ENCODE assay signal across 13 mouse cellular contexts in the genomic region with DNA sequence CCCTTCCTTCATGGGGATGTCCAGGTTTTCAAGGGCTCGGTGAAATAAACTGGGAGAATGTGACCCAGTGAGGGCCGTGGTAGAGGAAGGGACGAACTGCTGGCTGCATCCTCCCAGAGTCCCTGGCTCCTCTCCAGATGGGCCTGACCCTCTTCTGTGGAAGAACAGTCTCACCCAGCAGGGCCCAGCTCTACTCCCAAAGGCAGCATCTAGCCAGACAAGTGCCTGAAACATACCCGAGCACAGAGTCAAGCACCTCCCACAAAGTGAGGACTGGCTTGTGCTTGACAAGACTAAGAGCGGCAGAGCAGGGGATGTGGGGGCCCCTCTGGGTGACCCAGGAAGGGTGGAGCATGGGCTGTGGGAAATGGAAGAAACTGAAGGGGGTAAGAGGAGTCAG. TPM values are rescaled to one million over a fixed set of nuclear protein-coding genes. Genes with fewer than 3 reads are reported as not detected.
DNase-seq lines count a peak whose midpoint lies in the region; ATAC-seq and TF ChIP-seq lines count a peak whose summit lies in the region.
"Had no signal": no experiment of that assay in that cellular context is flagged by ENCODE, and none has a peak within 500 bp of the region (broad histone marks: within the 10 kb centered on the region; RNA-seq: fewer than 3 reads in every experiment).

No protein-coding gene starts in this region.

- WGBS in stomach, embryonic 15.5 days: 33% methylated on average over 5 of the region's 5 CpGs
- WGBS in stomach, postnatal 0 days: 34% methylated on average over 5 of the region's 5 CpGs
- 78% methylated on average over 5 of the region's 5 CpGs for WGBS in thymus, adult 2 months

- peak; percentile 28; the same call in 1 of the 2 replicates for ATAC-seq in stomach, embryonic 15.5 days (ENCODE audit: insufficient read depth, low FRiP score, low read depth)
- no peak for ATAC-seq in stomach, postnatal 0 days (ENCODE audit: low FRiP score, low TSS enrichment)
- ATAC-seq: forebrain, embryonic 15.5 days had no signal

- no peak overlapping the region for H3K4me2 ChIP-seq in stomach, embryonic 15.5 days
- H3K4me2 ChIP-seq in stomach, postnatal 0 days (replicated peaks; ENCODE audit: low read depth): no peak overlapping the region
- H3K4me2 ChIP-seq: forebrain, embryonic 15.5 days; liver, embryonic 15.5 days had no signal

- TF ChIP-seq EP300 in stomach, postnatal 0 days (optimal IDR thresholded peaks at IDR 0.05): no peak

- no peak overlapping the region for H3K27ac ChIP-seq in stomach, embryonic 15.5 days
- H3K27ac ChIP-seq in stomach, postnatal 0 days (replicated peaks): no peak overlapping the region; the same call in 1 of the 2 replicates
- no peak overlapping the region for H3K27ac ChIP-seq in thymus, adult 2 months (ENCODE audit: control insufficient read depth, insufficient read depth, low read length)
- H3K27ac ChIP-seq: forebrain, embryonic 15.5 days; liver, embryonic 15.5 days had no signal

- no peak for TF ChIP-seq POLR2A in thymus, adult 2 months (IDR thresholded peaks at IDR 0.05; ENCODE audit: control insufficient read depth, extremely low read depth, insufficient read depth, low read length, poor library complexity)

- DNase-seq in kidney, postnatal 10 days: peak; percentile 38
- no peak for DNase-seq in kidney, adult 9 months
- no peak for DNase-seq in stomach, postnatal 0 days (ENCODE audit: low spot score)
- peak; percentile 41 to 46 for DNase-seq in heart, postnatal 14 days
- DNase-seq in thymus, adult 2 months: no peak
- no peak for DNase-seq in layer of hippocampus, adult 9-10 months (ENCODE audit: low spot score)
- DNase-seq in layer of hippocampus, postnatal 36 days: no peak
- DNase-seq: adrenal gland, adult 8-10 months; kidney, postnatal 25 days; thymus, postnatal 36 days had no signal

- H3K9me3 ChIP-seq in stomach, embryonic 15.5 days: no peaks in the 10 kb centered on the region
- no peaks in the 10 kb centered on the region for H3K9me3 ChIP-seq in stomach, postnatal 0 days (ENCODE audit: control insufficient read depth, low read length)
- H3K9me3 ChIP-seq: forebrain, embryonic 15.5 days; liver, embryonic 15.5 days had no signal

- no peaks in the 10 kb centered on the region for H3K27me3 ChIP-seq in stomach, embryonic 15.5 days (replicated peaks)
- no peaks in the 10 kb centered on the region for H3K27me3 ChIP-seq in stomach, postnatal 0 days (ENCODE audit: control insufficient read depth, insufficient read depth, low read length)
- no peaks in the 10 kb centered on the region for H3K27me3 ChIP-seq in thymus, adult 2 months (ENCODE audit: control insufficient read depth, insufficient read depth, low read length)
- H3K27me3 ChIP-seq: forebrain, embryonic 15.5 days; liver, embryonic 15.5 days had no signal

- TF ChIP-seq CTCF in stomach, postnatal 0 days (IDR thresholded peaks at IDR 0.05; ENCODE audit: low read depth): no peak
- no peak for TF ChIP-seq CTCF in thymus, adult 2 months (IDR thresholded peaks at IDR 0.05; ENCODE audit: borderline replicate concordance, control insufficient read depth, extremely low read depth, insufficient read depth, low read length, poor library complexity)

- H3K9ac ChIP-seq in stomach, embryonic 15.5 days: no peak overlapping the region
- no peak overlapping the region for H3K9ac ChIP-seq in stomach, postnatal 0 days (ENCODE audit: low read length)
- H3K9ac ChIP-seq: forebrain, embryonic 15.5 days; liver, embryonic 15.5 days had no signal

- H3K36me3 ChIP-seq in stomach, embryonic 15.5 days: no peaks in the 10 kb centered on the region
- no peaks in the 10 kb centered on the region for H3K36me3 ChIP-seq in stomach, postnatal 0 days (ENCODE audit: control insufficient read depth, insufficient read depth, low read length)
- H3K36me3 ChIP-seq in thymus, adult 2 months (ENCODE audit: control insufficient read depth, insufficient read depth, low read length): no peaks in the 10 kb centered on the region

- intact Hi-C loops in heart, postnatal 14 days (cut with DNase I): no loop called here

- H3K4me3 ChIP-seq in stomach, embryonic 15.5 days (replicated peaks): no peak overlapping the region
- H3K4me3 ChIP-seq in stomach, postnatal 0 days (ENCODE audit: low read depth, low read length): no peak overlapping the region
- H3K4me3 ChIP-seq in thymus, adult 2 months (ENCODE audit: control insufficient read depth, insufficient read depth, low read length): no peak overlapping the region
- H3K4me3 ChIP-seq: forebrain, embryonic 15.5 days; liver, embryonic 15.5 days had no signal

- H3K4me1 ChIP-seq in stomach, embryonic 15.5 days: 0 out of 2 replicates have a peak, but pooled peaks cover 5% of the 10 kb centered on the region
- H3K4me1 ChIP-seq in stomach, postnatal 0 days (replicated peaks; ENCODE audit: control insufficient read depth, insufficient read depth): no peaks in the 10 kb centered on the region
- no peaks in the 10 kb centered on the region for H3K4me1 ChIP-seq in thymus, adult 2 months (replicated peaks; ENCODE audit: control insufficient read depth, insufficient read depth, low read length)
- H3K4me1 ChIP-seq: liver, embryonic 15.5 days had no signal

RNA-seq across cellular contexts. Expression of gene Prmt7, which starts 51.6 kb away (rescaled TPM):
- 42.2 and 46.3 TPM in 2 replicates for polyA plus RNA-seq in stomach, embryonic 15.5 days (2015; fragmentation: Nextera tagmentation; extraction: Ambion mirVana)
- polyA plus RNA-seq in stomach, postnatal 0 days (2015; fragmentation: Nextera tagmentation; extraction: Ambion mirVana): 21.9 and 22.1 TPM in 2 replicates
- total RNA-seq in heart, postnatal 14 days (2021): 10 to 100 TPM; 18.7 to 20.4 TPM
- 34.0 and 36.7 TPM in 2 replicates for polyA plus RNA-seq in thymus, adult 2 months (2012; rRNA removed)
- 10 to 100 TPM; 33.8 to 36.8 TPM for total RNA-seq in layer of hippocampus, postnatal 36 days (2021)

RNA-seq across cellular contexts. Expression of gene Slc7a6os, which starts 51.6 kb away (rescaled TPM):
- 32.0 and 35.4 TPM in 2 replicates for polyA plus RNA-seq in stomach, embryonic 15.5 days (2015; fragmentation: Nextera tagmentation; extraction: Ambion mirVana)
- polyA plus RNA-seq in stomach, postnatal 0 days (2015; fragmentation: Nextera tagmentation; extraction: Ambion mirVana): 18.6 and 18.8 TPM in 2 replicates
- total RNA-seq in heart, postnatal 14 days (2021): 10 to 100 TPM; 11.4 TPM
- polyA plus RNA-seq in thymus, adult 2 months (2012; rRNA removed): 44.9 and 45.5 TPM in 2 replicates
- 10 to 100 TPM; 23.5 to 23.9 TPM for total RNA-seq in layer of hippocampus, postnatal 36 days (2021)

Comparison
In these comparisons a context has a peak if more than half of its experiments do, and no peak if none do; other contexts are left out.
1. DNase-seq: peak in kidney, postnatal 10 days (single experiment) and heart, postnatal 14 days (2 of 2); none in kidney, adult 9 months (single experiment), stomach, postnatal 0 days (single experiment), thymus, adult 2 months (single experiment), layer of hippocampus, adult 9-10 months (single experiment) and layer of hippocampus, postnatal 36 days (0 of 2).